Mouse (Mus musculus): ENCODE measurements at regions not wholly inside any gene's neighbourhood (a gene's known extent, or its start where the extent isn't known, plus 50 kb on each side); places are given as distances from the start of the nearest gene placed in this dataset.

DNA sequence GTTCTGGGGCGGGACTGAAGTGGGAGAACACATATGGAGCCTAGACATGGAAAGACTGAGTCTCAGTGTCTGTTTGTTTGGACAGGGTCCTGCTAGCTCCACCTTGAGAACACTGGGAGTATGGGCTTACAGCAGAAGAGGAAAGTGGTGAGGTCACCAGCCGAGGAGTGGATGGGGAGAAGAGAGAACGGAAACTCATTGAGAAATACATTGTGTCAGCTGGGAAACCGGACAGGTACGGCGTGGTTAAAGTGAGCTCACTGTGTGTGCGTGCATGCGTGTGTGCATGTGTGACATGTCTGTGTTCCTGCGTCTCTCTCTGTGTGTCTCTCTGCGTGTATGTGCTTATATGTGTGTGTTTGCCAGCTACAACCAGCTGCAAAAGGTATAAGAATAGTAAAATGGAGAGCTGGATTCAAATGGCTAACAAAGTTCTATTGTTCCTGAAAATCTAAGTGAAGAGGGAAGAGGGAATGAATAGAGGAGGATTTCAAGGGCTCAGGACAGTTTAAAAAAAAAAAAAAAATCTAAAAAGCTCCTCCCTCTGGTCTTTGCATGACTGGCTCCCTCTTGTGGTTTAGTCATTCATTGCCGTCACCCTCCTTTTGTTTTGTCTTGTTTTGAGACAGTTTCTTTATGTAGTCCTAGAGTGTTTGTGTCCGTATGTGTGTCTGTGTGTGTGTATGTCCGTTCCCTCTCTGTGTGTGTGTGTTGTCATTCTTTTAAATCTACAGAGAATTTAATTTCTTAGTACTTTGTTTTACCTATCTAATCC, 52.0 kb upstream of the Ak4 start:
- in situ Hi-C loops (cut with MboI, MseI): no loop called here

DNA sequence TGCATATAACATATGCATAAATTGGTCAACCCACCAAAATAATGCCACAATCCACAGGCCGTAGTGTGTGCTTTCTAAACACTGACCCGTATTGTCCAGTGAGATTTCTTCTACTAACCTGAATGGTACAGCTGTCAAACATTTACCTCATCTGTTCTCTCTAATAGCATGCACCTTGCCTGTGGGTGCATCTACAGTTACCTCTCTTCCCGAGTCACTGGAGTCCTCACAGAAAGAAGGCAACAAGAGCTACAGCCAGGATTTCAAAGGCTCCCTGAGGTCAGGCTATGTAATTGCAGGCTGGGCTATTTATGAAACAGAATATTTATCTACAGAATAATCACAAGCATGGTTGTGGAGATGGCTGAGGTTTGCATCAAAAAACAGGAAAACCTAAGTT, 53.8 kb upstream of the Ak4 start:
- in situ Hi-C loops (cut with MboI, MseI): no loop called here

DNA sequence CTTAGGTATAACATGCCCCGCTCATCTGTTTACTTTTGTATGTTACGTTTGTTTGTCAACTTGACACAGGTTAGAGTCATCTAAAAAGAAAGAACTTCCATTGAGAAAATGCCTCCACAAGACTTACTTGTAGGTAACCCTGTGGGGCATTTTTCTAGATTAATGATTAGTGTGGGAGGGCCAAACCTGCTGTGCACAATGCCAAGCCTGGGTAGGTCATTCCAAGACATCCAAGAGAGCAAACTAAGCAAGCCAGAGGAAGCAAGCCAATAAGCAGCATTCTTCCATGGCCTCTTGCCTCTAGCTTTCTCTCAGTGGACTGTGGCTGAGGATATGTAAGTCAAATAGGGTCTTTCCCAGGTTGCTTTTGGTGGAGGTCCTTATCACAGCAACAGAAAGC, 54.4 kb upstream of the Ak4 start:
- in situ Hi-C loops (cut with MboI, MseI): loop anchor here (5.0 kb wide), 1 partner anchor 58 kb away; no protein-coding TSS in a partner anchor

DNA sequence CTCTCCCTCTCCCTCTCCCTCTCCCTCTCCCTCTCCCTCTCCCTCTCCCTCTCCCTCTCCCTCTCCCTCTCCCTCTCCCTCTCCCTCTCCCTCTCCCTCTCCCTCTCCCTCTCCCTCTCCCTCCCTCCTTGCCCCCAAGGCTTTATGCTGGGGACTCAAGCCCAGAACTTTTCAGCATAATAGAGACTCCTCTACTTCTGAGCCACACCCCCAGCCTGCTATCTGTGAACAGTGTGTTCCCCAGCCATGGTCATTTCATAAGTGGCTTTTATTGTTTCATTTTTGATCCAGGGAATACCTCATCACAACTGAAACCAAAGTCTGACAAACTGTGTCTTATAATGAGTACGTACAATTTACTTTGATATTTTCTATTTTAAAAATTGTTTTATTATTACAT, 55.8 kb upstream of the Ak4 start:
- in situ Hi-C loops (cut with MboI, MseI): loop anchor here (5.0 kb wide), 1 partner anchor 59 kb away; no protein-coding TSS in a partner anchor

DNA sequence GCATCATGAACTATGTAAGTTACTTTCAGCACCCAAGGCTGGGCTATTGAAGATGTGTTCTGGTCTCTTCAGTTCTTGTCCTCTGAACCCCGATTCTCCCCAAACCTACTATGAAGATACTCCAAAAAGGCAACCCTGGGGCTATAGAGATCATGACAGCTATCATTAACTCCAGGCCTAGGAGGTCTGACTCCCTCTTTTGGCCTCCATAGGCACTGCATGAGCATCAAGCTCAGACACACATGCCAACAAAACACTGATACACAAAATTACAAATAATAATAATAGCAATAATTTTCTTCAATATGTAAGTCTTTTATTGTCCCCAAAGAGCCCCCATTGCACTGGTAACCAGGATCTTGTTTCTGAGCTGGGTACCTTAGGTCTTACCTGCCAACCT, 57.3 kb upstream of the Ak4 start:
- in situ Hi-C loops (cut with MboI, MseI): loop anchor here (5.0 kb wide), 1 partner anchor 61 kb away; no protein-coding TSS in a partner anchor

DNA sequence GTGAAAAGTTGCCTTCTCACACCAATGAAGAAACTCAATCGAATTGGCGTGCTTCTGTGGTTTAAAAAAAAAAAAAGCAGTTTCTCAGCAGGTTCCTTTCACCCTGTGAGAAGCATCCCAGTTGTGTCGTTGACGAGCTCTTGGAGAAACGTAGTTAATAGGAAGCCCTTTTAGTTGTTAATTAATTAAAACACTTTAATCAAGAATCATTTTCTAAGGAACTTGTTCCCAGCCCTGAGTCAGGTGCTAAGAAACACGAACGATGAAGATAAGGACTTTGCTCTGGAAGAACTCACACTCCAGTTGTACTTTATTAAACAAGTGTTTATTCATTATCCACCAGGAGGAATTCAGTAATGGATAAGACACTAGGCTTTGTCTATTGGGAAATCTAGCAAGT, 58.8 kb upstream of the Ak4 start:
- in situ Hi-C loops (cut with MboI, MseI): loop anchor here (5.0 kb wide), 1 partner anchor 62 kb away; no protein-coding TSS in a partner anchor

DNA sequence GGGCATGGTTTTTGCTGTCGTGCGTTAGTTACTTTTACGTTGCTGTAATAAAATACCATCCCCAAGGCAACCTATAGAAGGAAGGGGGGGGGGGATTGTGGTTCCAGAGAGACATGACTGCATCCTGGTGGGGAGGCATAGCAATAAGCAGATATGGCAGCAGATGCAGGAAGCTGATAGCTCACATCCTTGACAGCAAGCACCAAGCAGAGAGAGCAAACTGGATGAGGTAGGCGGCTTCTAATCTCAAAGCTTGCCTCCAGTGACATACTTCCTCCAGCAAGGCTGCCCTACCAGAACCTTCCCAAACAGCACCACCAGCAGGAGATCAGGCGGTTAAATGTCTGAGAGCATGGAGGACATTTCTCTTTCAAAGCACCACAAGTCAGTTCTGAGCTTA, 60.0 kb upstream of the Ak4 start:
- in situ Hi-C loops (cut with MboI, MseI): no loop called here

DNA sequence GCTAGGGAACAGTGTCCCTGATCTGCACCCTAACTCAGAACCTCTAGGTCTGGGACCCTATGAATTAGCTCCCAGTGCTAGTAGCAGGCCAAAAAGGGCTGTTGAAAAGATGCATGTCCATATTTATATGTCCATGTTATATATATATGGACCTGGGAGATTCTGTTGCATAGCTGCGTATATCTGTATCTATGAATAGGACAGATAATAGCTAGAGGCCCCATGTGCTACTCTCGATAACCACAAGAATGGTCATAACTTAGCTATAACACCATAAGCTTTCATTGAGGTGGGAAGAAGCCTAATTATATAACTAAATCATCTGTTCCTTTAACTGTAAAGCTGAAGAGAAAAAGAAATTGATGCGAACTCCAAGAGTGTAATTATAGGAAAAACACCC, 60.6 kb upstream of the Ak4 start:
- in situ Hi-C loops (cut with MboI, MseI): no loop called here

DNA sequence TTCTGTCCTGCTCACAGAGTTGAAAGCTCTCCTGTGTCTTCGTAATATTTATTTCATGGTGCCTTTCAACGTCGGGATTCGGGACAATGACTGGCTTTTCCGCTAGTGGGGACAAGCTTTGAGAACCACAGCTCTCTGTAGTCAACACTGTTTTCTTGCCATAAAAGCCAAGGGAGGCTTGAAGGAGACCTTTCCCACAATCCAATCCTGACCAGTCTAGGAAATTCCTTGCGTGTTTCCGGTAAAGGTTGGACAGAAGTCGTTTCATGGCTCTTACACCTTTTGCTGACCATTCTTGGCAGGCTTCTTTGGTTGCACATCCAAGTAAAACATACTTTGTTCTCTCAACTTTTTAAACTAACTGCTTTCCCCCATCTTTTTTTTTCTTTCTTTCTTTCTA, 61.2 kb upstream of the Ak4 start:
- in situ Hi-C loops (cut with MboI, MseI): no loop called here

DNA sequence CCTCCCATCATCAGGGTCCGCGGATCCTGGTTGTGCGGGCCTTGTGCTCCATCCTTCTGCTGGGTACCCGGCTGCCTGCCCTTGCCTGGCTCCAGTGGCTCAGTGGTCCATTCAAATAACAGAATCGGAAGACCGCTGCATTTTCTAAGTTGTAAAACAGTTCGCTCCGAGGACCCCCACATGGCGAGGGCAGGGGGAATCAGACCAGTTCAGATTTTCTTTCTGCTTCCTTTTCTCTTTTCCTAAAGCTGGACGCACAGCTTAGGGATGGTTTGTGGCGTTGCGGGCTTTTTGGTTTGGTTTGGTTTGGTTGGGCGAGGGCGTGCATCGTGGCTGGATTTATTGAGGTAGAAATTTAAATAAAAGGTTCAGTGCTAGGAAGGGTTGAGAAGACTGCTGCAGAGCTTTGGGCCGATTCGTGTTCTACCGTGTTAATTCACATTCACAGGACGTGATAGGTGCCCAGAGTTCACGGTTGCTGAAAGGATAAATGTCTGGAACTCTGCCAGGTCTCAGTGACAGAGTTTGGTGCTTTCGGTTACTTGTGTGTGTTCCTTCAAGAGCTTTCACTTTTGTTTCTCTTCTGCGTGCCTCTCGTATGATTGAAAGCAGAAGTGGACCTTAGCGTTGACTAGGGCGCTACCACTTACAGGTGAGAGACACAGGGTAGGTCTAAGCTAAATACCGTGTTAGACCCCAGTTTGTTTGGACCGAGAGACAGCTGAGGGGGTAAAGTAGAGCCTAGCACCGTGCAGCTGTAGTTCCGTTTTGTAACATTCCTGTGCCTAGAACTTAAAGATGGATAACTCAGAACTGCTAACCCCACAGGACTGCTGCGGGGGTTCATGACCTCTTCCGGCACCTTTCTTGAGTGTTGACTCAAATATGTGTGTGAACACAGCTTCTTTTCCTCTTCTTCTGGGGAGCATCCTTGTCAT, 61.9 kb upstream of the Ak4 start:
- in situ Hi-C loops (cut with MboI, MseI): no loop called here

DNA sequence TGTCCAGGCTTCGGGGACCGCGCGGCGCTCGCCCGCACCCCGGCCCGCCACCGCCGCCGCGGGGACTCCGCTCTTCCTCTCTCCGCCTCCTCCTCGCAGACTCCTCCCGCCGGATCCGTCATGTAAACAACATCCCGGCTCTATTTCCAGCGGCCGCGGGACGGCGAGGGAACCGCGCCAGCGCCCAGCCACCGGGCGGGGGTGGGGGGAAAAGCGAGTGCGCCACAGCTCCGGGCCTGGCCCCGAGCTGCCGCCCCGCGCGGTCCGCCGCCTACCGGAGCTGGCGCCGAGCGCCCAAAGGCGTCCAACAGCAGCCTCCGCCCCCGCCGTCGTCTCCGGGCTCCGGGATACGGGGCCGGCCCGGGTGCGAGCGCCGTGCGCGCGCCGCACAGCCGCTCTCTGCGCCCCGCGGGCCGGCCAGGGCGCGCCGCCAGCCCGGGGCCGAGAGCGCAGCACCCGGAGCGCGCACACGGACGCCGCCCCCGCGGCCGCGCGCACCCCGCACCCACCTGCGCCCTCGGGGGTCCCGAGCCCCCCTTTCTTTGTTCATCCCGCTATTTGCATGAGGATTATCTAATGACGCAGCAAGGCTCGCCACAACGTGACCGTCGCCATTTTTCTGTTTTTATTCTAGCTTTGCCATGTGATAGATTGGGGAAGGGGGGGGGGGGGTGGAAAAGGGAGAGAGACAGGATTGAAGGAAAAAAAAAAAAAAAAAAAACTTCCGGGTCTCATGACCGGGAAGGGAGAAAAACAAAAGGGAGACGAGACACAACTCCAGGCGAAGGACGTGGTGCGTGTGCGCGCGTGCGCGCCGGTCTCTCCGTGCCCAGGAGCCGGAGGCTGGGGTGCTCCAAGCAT, 62.8 kb upstream of the Ak4 start:
- in situ Hi-C loops (cut with MboI, MseI): no loop called here

DNA sequence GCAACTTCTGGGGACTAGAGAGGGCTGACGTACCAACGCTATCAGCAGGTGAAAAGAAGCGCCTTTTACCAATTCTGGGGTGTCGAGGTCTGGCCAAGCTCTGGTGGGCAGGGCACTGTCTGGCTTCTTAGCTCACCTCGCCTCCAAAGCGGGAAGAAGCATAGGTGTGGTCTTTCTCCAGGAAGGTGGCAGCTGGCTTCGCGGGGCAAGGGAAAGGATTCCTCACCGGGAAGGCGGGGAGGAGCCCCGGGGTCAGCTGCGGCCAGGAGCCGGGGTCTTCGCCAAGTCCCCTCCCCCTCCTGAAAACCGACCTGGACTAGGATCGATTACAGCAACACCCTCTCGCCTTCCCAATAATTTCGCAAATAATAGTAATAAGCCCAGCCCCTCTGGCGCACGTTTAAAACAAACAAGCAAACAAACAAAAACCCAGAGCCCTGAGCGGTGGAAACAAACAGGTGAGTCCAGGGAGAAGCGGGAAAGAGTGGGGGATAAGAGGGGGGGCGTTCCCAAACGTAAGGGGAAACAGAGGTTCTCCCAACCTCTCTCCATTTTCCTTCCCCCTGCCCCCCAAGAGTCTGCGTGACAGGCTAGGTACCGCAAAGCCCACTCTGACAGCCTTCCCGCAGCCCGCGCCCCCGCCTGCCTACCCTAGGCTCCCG, 63.5 kb upstream of the Ak4 start:
- in situ Hi-C loops (cut with MboI, MseI): no loop called here

DNA sequence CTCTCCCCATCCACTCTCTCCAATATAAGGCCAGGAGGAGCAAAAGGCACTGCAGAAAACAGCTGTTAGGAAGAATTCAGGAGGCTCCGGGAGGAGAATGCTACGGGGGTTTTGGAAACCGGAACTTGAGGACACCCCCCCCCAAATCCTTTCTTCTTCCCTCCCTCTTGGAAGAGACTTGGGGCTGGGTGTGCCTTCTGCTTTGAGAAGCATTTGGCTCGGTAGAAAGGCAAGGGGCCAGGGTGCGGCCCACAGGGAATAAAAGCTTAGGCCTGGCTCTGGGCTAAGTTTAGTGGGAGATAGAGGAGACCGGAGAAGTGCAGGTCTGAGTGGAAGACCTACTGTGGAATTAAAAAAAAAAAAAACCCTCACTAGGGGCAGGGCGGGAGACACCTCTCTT, 64.1 kb upstream of the Ak4 start:
- in situ Hi-C loops (cut with MboI, MseI): no loop called here

DNA sequence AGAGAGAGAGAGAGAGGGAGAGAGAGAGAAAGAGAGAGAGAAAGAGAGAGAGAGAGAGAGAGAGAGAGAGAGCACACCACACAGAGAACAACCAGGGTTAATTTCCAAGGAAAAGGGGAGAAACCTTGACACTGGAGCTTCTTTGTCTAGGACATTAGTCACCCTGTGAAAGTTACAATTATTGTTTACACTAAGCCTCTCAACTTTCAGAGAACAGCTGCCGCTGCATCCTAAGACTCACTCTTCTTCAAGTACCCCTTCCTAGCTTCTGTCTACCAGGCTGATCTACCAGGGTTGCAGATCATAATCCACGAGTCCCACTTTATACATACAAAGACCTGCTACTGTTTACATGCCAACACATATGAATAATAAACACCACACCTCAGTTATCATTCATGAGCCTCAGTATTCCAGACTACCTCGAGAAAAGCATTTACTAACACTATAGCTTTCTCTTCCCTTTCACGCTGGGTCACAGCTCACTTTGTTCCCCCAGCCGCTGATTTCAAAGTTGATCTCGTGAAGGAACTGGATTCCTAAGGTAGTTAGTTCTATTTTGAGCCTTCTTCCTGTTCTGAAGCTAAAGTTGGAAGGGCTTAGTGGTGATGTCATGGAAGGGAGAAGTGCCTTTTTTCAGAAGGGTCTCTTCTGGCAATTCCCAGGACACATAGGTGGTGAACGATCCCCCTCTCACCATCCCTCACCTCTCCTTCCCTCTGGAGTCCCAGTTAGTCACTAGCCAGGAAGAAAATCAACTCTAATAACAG, 64.8 kb upstream of the Ak4 start:
- in situ Hi-C loops (cut with MboI, MseI): no loop called here

DNA sequence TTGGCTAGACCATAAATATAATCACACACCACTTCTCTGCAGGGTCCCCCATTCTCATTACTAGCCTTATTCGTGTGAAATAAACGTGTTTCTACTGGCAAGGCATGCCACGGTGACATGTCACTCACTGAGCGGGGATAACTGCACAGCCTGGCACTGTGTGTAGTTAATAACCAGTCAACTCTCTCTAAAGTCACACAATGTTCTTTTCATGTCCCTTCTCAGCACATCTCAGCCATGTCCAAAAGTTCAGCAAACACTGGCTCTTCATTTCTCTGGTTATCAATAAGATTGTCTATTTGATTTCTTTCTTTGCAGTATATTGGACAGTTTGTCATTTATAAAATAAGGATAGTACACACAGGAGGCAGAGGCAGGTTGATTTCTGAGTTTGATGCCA, 66.9 kb upstream of the Ak4 start:
- in situ Hi-C loops (cut with MboI, MseI): no loop called here

DNA sequence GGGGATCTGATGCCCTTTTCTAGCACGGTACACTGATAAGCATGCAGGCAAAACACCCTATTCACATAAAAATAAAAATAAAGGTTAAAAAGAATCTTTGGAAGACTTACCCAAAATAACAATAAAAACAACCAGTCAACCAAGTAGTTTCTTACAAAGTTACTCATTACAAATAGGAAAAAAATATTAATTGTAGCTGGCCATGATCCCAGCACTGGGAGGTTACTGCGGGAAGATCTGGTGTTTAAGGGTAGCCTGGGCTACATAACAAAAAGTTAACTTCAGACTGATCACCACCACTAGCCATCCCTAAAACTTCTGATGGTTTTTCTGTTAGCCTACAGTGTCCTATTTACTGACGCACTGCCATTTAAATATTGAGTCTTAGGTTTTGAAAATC, 67.4 kb upstream of the Ak4 start:
- in situ Hi-C loops (cut with MboI, MseI): no loop called here

DNA sequence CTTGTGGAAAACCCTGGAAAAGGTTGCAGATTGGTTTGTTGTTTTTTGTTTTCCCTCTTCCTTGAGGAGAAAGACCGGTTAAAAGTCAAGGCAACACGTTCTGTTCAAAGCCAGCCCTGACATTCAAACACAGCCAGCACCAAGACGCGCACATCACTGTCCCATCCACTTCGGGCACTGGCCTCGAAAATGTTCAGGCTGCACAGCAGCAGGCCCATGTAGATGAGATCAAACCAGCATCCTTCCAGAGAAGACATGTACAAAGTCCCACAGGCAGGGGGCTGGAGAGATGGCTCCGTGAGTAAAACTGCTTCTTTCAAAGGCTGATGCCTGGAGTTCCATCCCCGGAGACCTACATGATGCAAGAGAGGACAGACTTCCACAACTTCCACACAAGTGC, 68.4 kb upstream of the Ak4 start:
- in situ Hi-C loops (cut with MboI, MseI): no loop called here

DNA sequence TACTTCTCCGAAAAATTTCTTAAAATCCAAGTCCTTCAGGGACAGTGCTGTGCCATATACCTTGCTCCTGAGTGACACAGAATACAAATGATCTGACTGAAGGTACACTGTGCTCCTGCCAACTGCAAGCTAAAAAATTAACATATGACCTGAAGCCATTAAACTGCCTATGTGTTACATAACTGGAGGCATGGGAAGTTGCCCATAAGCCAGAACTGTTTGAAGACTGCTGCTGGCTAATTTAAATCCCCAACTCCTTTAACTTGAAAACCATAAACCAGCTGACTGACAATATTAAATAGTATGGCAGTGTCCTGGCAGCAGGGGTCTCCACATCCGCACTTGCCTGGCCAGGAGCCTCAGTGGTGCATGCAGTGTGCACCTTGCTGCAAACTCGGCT, 68.9 kb upstream of the Ak4 start:
- in situ Hi-C loops (cut with MboI, MseI): no loop called here

DNA sequence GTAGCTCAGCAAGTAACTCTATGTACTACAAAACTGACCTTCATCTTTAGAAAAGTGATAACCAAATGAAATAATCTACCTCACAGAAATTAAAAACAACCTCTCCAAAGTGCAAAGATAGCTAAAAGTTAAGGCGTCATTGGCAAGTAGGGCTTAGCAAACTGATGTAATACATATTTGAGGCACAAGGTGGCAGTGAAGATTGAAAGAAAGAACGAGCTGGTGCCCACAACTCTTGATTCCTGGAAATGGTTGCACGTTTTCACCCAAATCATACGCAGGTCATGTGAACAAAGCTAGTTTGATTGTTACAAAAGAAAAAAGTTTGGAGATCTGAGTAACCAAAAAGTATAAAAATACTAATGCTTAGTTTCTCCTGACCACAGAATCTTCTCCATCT, 69.7 kb upstream of the Ak4 start:
- in situ Hi-C loops (cut with MboI, MseI): no loop called here

DNA sequence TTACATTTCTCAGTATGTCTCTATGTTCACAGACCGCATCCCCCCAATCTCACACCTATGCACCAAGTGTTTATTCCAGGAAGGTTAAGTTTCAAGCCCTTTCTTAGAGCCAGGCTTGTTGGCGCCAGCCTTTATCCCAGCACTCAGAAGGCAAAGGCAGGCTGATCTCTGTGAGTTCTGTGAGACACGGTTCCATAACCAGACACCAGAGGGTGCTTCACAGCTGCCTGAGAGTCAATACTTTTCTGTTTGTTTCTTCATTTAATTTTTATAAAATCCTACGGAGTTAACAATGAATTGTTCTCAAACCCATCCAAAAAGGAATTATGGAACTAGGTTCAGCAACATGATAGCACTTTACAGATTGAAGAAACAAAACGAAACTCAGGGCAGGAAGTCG, 71.8 kb upstream of the Ak4 start:
- in situ Hi-C loops (cut with MboI, MseI): no loop called here

Measured in T-helper 1 cell (primary cell).